Mouse (Mus musculus) heart, embryonic 11.5 days (tissue): ENCODE data around the gene Ttc30a2. TPM values are rescaled to one million over a fixed set of nuclear protein-coding genes. Genes with fewer than 3 reads are reported as not detected.

ENCODE experiments used
- ATAC-seq: fragments of 200-750 bp; cut with Nextera tagmentation; replicated peaks from 2 replicates; pipeline ENCODE4 v1.8.0; 2017; ENCODE audit warnings: moderate library complexity; ENCODE audit not compliant: insufficient number of reproducible peaks, low FRiP score, low TSS enrichment
- H3K27ac ChIP-seq: fragments of 300-500 bp; sonication (generic); 2 replicates; pipeline ENCODE4 v1.5.1; 2014; ENCODE audit warnings: mild to moderate bottlenecking, low read depth, low read length
- H3K27me3 ChIP-seq: fragments of 300-500 bp; sonication (generic); 2 replicates; pipeline ENCODE4 v1.6.1; 2014; ENCODE audit warnings: mild to moderate bottlenecking, low read length, mixed read lengths; ENCODE audit not compliant: control insufficient read depth, insufficient read depth
- H3K36me3 ChIP-seq: fragments of 300-500 bp; sonication (generic); 2 replicates; pipeline ENCODE4 v1.6.1; 2014; ENCODE audit warnings: mild to moderate bottlenecking, low read length, moderate library complexity, mixed read lengths; ENCODE audit not compliant: control insufficient read depth, insufficient read depth
- H3K4me1 ChIP-seq: fragments of 300-500 bp; sonication (generic); 2 replicates; pipeline ENCODE4 v1.6.1; 2014; ENCODE audit warnings: low read length; ENCODE audit not compliant: control insufficient read depth, insufficient read depth
- H3K4me2 ChIP-seq: fragments of 300-500 bp; sonication (generic); 2 replicates; pipeline ENCODE4 v1.6.1; 2014; ENCODE audit warnings: mild to moderate bottlenecking, moderate library complexity
- H3K4me3 ChIP-seq: fragments of 300-500 bp; sonication (generic); 2 replicates; pipeline ENCODE4 v1.5.1; 2014; ENCODE audit warnings: low read depth, low read length
- H3K9ac ChIP-seq: fragments of 300-500 bp; sonication (generic); 2 replicates; pipeline ENCODE4 v1.6.1; 2014; ENCODE audit warnings: mild to moderate bottlenecking, low read depth, low read length, moderate library complexity
- H3K9me3 ChIP-seq: fragments of 300-500 bp; sonication (generic); replicated peaks from 2 replicates; pipeline ENCODE4 v1.6.1; 2016; ENCODE audit warnings: low read length; ENCODE audit not compliant: control insufficient read depth
- WGBS: fragments of 180-500 bp; shearing (Covaris S2); extraction: QIAGEN DNeasy Blood & Tissue Kit; methylation state at CpG from one replicate; pipeline ENCODE4 v1.1.7; 2014; ENCODE audit not compliant: insufficient replicate concordance; 5-methylcytosine and 5-hydroxymethylcytosine counted together
- polyA plus RNA-seq: library from polyadenylated mRNA; unstranded; fragments of >200 nt; fragmentation: Nextera tagmentation; extraction: Ambion mirVana; gene quantifications from 2 replicates; pipeline ENCODE4 v1.2.1, GENCODE M21; 2014

Ttc30a2 gene
- polyA plus RNA-seq, 1 experiment from 2014 or later = 1.1 TPM

DNA sequence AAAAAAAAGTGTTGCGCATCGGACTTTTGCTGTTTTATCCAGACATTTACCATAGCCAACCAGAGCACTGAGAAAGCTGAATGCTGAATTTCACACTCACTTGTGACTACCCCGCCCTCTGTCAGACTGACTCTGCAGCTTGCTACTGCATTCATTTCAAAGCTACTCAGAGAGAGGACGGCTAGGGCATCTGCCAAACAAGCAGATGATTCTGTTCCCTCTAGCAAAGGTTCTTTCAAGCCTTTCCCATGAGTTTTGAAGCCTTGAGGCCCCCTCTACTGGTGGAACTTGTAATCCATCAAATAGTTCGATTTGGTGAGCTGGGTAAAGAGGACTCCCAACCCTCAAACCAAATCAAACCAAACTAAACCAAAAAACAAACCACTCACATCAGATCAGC, 13.0 kb downstream of the Ttc30a2 start:
- Histone ChIP-seq H3K9me3 (no peaks in the 10 kb centered on the region), H3K4me3 (peak overlapping the region; percentile 15; the same call in 1 of the 2 replicates), H3K9ac (no peak overlapping the region), H3K27me3 (no peaks in the 10 kb centered on the region), H3K36me3 (no peaks in the 10 kb centered on the region), H3K4me2 (peak overlapping the region; percentile 60), H3K27ac (peak overlapping the region; percentile 30; the same call in 1 of the 2 replicates), H3K4me1 (peaks cover 16% of the 10 kb centered on the region)
- WGBS = 19% methylated on average over 5 of the region's 5 CpGs
- ATAC-seq = no peak

DNA sequence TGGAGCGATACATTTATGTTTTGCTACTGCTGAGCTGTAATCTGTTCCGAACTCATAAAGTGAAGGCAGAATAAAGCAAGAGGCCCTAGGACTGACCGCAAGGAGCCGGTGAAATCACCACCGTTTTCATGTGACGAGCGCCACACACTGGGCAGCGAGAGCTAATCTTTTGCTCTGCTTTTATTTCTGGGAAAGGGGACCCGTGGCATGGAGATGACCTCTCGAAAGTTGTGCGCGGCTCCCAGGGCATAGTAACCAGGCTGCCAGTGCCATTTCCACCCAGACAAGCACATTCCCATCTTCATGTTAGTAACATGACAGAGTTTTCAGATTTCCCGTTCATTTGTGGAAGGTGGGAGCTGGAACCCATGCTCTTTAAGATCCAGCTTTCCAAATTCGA, 13.5 kb downstream of the Ttc30a2 start:
- Histone ChIP-seq H3K36me3 (no peaks in the 10 kb centered on the region), H3K27me3 (no peaks in the 10 kb centered on the region), H3K4me3 (peak overlapping the region; percentile 15; the same call in 1 of the 2 replicates), H3K4me2 (peak overlapping the region; percentile 60), H3K27ac (peak overlapping the region; percentile 30; the same call in 1 of the 2 replicates), H3K4me1 (peaks cover 18% of the 10 kb centered on the region), H3K9ac (peak overlapping the region; percentile 24; the same call in 1 of the 2 replicates), H3K9me3 (no peaks in the 10 kb centered on the region)
- ATAC-seq = peak; percentile 66; the same call in 1 of the 2 replicates
- WGBS = 8% methylated on average over 14 of the region's 14 CpGs

DNA sequence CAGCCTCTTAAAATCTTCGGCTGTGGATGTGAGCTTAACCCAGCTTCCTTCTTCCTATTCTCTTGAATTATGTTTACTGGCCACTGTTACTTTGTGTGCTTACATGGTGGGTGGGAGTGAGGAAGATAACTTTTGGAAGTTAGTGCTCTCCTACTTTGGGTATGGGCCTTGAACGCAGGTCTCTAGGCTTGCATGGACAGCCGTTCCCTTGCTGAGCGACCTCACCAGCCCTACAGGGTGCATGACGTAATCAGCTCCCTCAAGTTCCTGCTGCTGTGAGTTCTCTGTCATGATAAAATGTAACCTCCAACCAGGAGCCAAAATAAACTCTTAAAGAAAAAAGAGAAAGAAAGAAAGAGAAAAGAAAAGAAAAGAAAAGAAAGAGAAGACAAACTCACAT, 13.9 kb downstream of the Ttc30a2 start:
- Histone ChIP-seq H3K9me3 (no peaks in the 10 kb centered on the region), H3K36me3 (no peaks in the 10 kb centered on the region), H3K4me3 (no peak overlapping the region), H3K4me2 (peak overlapping the region; percentile 60), H3K27ac (no peak overlapping the region; the same call in 1 of the 2 replicates), H3K9ac (peak overlapping the region; percentile 24; the same call in 1 of the 2 replicates), H3K27me3 (no peaks in the 10 kb centered on the region), H3K4me1 (peaks cover 22% of the 10 kb centered on the region)
- 55% methylated on average over 5 of the region's 5 CpGs for WGBS
- no peak for ATAC-seq

DNA sequence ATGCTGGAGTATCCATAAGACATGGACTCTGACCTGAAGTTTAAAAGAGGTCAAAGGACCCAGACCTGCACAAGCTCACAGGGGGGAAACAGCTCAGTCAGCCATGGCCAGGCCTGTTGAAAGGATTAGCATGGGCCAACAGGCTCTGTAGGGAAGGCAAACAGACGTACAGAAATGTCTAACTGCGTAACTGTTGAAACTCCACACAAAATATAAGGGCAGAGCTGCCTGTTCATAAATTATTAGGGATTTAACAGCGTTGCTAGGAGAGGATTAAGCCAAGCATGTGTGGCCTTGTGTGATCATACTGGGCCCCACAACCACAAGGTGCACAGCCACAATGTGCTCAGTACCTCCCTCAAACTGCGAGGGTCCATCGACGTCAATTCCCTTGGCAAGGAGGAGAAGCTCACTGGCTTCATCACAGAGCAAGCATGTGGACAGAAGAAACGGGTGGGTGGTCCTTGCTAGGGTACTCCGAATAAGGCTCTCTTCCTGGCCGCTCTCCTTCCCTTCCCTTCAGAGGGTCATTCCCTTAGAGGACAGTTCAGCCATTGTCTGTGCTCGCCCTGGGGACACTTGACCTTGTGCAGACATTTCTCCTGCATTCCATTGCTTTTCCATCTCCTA, 14.6 kb downstream of the Ttc30a2 start:
- no peak overlapping the region for H3K4me3 ChIP-seq
- ATAC-seq = no peak
- peaks cover 23% of the 10 kb centered on the region for H3K4me1 ChIP-seq
- no peaks in the 10 kb centered on the region for H3K27me3 ChIP-seq
- WGBS = 66% methylated on average over 10 of the region's 10 CpGs
- no peaks in the 10 kb centered on the region for H3K9me3 ChIP-seq
- no peaks in the 10 kb centered on the region for H3K36me3 ChIP-seq
- H3K27ac ChIP-seq = no peak overlapping the region
- no peak overlapping the region for H3K9ac ChIP-seq
- no peak overlapping the region for H3K4me2 ChIP-seq

DNA sequence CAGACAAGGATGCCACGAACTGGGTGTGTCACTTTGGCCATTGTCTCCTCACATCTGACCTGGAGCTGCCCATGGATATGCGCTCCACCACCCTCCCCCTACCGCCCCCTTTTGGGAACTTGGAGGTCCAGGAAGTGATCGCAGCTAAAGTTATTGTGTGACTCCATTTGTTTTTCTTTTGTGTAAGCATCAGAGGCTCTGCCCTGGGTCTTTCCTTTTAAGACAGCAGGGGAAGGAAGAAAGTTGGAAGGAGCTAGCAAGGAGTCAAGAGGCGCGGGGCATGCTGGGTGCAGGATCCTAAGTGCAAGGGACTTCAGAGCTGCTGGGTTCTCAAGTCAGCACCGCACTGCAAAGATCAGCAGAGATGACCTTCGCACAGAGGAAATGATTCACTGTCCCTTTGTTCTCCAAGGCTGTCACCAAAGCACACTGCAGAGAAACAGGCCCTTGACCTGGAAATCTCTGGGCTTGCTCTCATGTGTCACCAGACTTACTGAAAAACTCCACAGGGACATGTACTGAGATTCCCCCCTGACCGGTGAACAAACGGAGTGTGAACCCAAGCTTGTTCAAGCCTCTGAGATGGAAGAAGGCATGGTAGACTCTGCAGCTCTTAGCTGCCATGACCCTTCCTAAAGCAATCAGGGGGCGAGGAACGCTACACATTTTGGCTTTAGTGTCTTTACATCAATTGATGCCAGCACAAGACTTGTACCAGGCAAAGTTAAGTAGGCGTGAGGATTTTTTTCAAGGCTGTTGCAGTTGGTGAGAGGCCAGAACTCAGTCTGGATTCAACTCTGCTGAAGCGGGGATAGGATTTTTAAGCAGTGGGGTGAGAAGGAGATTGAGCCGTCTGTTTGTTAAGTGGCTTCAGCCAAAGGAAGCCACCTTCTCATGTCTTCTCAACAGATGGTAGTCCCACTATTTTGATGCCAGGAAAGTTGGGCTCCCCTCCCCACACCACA, 17.3 kb downstream of the Ttc30a2 start:
- 41% methylated on average over 15 of the region's 15 CpGs for WGBS
- H3K9ac ChIP-seq = no peak overlapping the region
- no peaks in the 10 kb centered on the region for H3K9me3 ChIP-seq
- no peak overlapping the region for H3K4me3 ChIP-seq
- peak; percentile 48; the same call in 1 of the 2 replicates for ATAC-seq
- H3K27ac ChIP-seq = peak overlapping the region; percentile 41; the same call in 1 of the 2 replicates
- peak overlapping the region; percentile 37 for H3K4me2 ChIP-seq
- H3K27me3 ChIP-seq = no peaks in the 10 kb centered on the region
- no peaks in the 10 kb centered on the region for H3K36me3 ChIP-seq
- H3K4me1 ChIP-seq = peaks cover 23% of the 10 kb centered on the region

DNA sequence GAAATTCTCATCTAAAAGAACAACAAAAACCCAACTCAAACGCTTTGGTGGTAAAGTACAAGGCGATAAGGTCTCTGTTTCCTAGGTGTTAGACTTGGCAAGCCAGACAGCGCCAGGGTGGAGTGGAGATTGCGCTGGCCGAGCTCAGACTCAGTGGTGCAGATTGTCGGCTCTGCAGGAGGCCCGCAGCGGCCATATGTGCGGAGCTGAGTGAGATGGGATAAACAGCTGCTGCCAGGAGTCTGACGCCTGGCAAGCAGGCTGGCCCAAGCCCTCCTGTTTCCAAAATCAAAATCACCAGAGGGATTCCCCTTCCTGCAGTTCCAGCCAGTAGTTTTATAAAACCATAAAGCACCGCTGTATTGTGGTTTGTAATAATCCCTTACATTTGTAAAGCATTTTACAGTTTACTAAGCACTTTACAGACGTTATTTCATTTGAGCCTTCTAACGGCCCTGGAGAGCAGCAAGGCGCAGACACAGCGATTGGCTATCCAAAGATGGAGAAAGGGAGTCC, 18.1 kb downstream of the Ttc30a2 start:
- ATAC-seq = no peak
- no peak overlapping the region for H3K9ac ChIP-seq
- peak overlapping the region; percentile 37 for H3K4me2 ChIP-seq
- peak overlapping the region; percentile 41; the same call in 1 of the 2 replicates for H3K27ac ChIP-seq
- no peaks in the 10 kb centered on the region for H3K36me3 ChIP-seq
- H3K4me3 ChIP-seq = no peak overlapping the region
- H3K27me3 ChIP-seq = no peaks in the 10 kb centered on the region
- no peaks in the 10 kb centered on the region for H3K9me3 ChIP-seq
- peaks cover 23% of the 10 kb centered on the region for H3K4me1 ChIP-seq
- WGBS = 9% methylated on average over 15 of the region's 15 CpGs

DNA sequence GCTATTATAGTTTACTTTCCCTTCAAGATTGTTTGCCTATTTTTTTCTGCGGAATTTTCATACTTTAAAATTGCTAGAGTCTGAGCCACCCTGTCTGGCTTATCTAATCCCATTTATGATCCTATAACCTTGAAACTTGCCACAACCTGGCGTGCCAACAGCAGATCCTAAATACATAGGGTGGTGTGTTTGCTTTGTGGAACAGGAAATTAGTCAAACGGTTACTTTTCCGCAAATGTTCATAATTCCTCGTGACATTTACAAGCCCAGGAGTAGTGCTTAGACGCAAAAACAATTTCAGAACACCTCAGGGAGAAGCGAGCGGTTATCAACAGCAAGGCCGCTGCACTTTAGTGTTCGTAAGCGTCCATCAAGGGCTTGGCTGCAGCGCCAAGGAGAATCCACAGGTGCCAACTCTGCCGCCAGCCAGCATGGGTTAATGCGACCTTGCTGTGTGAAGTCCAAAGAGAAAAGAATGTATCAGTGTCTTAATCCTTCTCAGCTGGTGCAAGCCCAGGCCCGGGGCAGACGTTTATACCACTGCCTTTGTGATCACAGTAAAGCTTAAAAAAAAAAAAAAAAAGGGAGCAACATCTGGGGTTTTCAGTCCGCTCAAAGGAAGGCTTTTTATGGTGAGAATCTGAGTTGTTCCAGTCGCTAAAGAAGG, 18.7 kb downstream of the Ttc30a2 start:
- Histone ChIP-seq H3K27me3 (no peaks in the 10 kb centered on the region), H3K27ac (peak overlapping the region; percentile 41), H3K36me3 (no peaks in the 10 kb centered on the region), H3K4me2 (peak overlapping the region; percentile 37), H3K4me1 (peaks cover 20% of the 10 kb centered on the region), H3K9me3 (no peaks in the 10 kb centered on the region), H3K4me3 (no peak overlapping the region), H3K9ac (no peak overlapping the region)
- no peak for ATAC-seq
- WGBS = 25% methylated on average over 18 of the region's 18 CpGs

DNA sequence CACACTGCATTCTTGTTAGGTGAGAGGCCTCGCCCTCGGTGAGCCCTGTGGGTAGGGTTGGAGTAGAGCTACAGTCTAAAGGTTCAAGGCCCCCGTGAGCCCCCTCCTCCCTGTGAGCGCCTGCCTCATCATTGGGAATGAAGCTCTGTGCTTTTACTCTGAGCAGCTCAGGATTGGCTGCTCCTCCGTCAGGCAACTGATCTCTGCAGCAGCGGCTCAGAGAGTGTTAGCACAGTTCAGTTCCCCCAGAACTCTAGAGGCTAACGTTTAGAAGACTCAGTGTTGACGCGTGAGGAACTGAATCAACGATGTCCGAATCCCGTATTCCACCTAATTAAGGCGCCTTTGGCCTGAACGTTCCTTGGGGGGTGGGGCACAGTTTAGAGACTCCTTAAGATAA, 22.3 kb downstream of the Ttc30a2 start:
- Histone ChIP-seq H3K36me3 (no peaks in the 10 kb centered on the region), H3K9me3 (no peaks in the 10 kb centered on the region), H3K4me3 (no peak overlapping the region), H3K27me3 (no peaks in the 10 kb centered on the region), H3K4me1 (peaks cover 13% of the 10 kb centered on the region), H3K9ac (no peak overlapping the region), H3K4me2 (peak overlapping the region; percentile 22; the same call in 1 of the 2 replicates), H3K27ac (no peak overlapping the region)
- no peak for ATAC-seq
- 42% methylated on average over 14 of the region's 14 CpGs for WGBS
